Mouse (Mus musculus) cerebellum, adult 2 months (tissue): Measurements from ENCODE around the gene Tgds. TPM values are rescaled to one million over a fixed set of nuclear protein-coding genes. Genes with fewer than 3 reads are reported as not detected.
A peak's percentile ranks its signal among the peaks of the same experiment; 100 is the strongest.

ENCODE experiments used
- DNase-seq, 2 experiments: peaks; one replicate each; pipeline ENCODE4 v3.0.0; 2021
- H3K27ac ChIP-seq: fragments of 200-500 bp; 2 replicates; pipeline ENCODE4 v1.5.1; 2012; ENCODE audit warnings: low read length, control low read depth, inconsistent platforms; ENCODE audit not compliant: insufficient read depth
- H3K27me3 ChIP-seq: fragments of 200-500 bp; 2 replicates; pipeline ENCODE4 v1.6.1; 2012; ENCODE audit warnings: inconsistent platforms, mild to moderate bottlenecking, low read length, moderate library complexity; ENCODE audit not compliant: control insufficient read depth, insufficient read depth
- H3K4me1 ChIP-seq: fragments of 200-500 bp; 2 replicates; pipeline ENCODE4 v1.6.1; 2011; ENCODE audit warnings: low read length; ENCODE audit not compliant: control insufficient read depth, insufficient read depth
- H3K4me3 ChIP-seq: fragments of 200-500 bp; replicated peaks from 2 replicates; pipeline ENCODE3; 2011; ENCODE audit warnings: mild to moderate bottlenecking, low read depth, low read length, control low read depth; ENCODE audit not compliant: insufficient read depth
- CTCF ChIP-seq: fragments of 200-500 bp; IDR thresholded peaks from 2 replicates; pipeline ENCODE4 v1.5.1; 2011; ENCODE audit warnings: low read depth, mild to moderate bottlenecking, control low read depth, low read length, moderate library complexity, borderline replicate concordance; ENCODE audit not compliant: insufficient read depth
- POLR2A ChIP-seq: fragments of 200-500 bp; IDR thresholded peaks from 2 replicates; pipeline ENCODE4 v1.6.1; 2011; ENCODE audit warnings: low read length, control low read depth, borderline replicate concordance; ENCODE audit not compliant: insufficient read depth
- WGBS: fragments of 180-500 bp; shearing (Covaris S2); methylation state at CpG from one replicate; pipeline ENCODE4 v1.1.7; 2018; 5-methylcytosine and 5-hydroxymethylcytosine counted together
- polyA plus RNA-seq: library from polyadenylated mRNA; depleted of rRNA; stranded (reverse); fragments of >200 nt; gene quantifications from 2 replicates; pipeline ENCODE4 v1.2.3, GENCODE M21; 2012

Gene Tgds
- polyA plus RNA-seq, 1 experiment, result 9.0 TPM

DNA sequence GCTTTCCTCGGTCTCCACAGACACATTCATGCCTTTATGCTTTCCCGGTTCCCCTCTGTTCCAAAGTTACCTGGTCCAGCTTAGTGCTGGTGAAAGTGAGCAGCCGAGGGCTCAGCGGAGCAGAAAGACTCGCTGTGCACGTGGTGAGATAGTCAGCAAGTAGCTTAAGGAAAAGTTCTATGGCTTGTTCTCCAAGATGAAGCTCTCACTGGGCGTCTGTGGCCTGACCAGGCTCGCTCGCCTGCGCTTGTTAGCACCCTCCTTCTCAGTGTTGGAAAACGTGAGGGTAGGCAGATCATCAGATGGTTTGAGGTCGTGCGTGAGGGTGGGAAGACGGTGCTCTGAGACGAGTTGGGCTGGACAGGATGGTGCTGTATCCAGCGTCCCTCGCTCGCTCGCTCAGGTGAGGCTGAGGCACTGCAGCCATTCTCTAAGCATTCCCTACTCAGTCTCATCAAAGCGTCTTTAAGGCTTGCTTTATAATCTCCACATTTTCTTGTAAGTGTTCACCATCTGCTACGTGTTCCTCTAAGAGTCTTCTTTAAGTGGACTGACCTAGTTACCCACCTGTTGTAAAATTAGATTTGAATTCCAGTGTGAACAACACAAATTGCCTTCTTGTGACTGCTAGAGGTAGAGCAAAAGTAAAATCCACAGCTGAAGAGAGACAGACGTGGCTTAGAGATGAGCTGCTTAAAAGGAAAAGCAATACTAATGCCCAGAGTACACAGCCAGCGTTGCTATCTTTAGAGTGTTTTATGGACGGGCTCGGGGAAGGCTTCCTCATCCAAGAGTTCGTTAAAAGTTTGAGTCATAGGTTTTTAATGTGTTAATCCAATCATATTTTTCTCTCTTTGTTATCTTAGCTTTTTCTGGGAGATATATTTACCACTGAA is 18.3 kb upstream of the Tgds start:
- no peak for TF ChIP-seq CTCF
- no peak for TF ChIP-seq POLR2A
- no peak for DNase-seq
- WGBS, result 85% methylated on average over 26 of the region's 26 CpGs
- Histone ChIP-seq H3K27ac (no peak overlapping the region), H3K4me1 (peaks cover 5% of the 10 kb centered on the region; the same call in 1 of the 2 replicates), H3K27me3 (no peaks in the 10 kb centered on the region), H3K4me3 (no peak overlapping the region)

- no peak for DNase-seq
- 68% methylated on average over 10 of the region's 10 CpGs for WGBS
- H3K4me3 ChIP-seq, result no peak overlapping the region
- H3K27ac ChIP-seq, result no peak overlapping the region
- H3K27me3 ChIP-seq, result no peaks in the 10 kb centered on the region
- no peak for TF ChIP-seq CTCF
- TF ChIP-seq POLR2A, result no peak
- peaks cover 5% of the 10 kb centered on the region; the same call in 1 of the 2 replicates for H3K4me1 ChIP-seq
Measured at GRCm38 (mm10) chr14:118148554-118148953, 16.0 kb upstream of the Tgds start.

GRCm38 (mm10) chr14:118148046-118148445 is 15.5 kb upstream of the Tgds start:
- 91% methylated on average over 13 of the region's 13 CpGs for WGBS
- no peaks in the 10 kb centered on the region for H3K27me3 ChIP-seq
- H3K27ac ChIP-seq, result no peak overlapping the region
- no peak for DNase-seq
- peaks cover 5% of the 10 kb centered on the region; the same call in 1 of the 2 replicates for H3K4me1 ChIP-seq
- TF ChIP-seq POLR2A, result no peak
- TF ChIP-seq CTCF, result no peak
- H3K4me3 ChIP-seq, result no peak overlapping the region

GRCm38 (mm10) chr14:118142283-118142682 is 9.7 kb upstream of the Tgds start:
- Histone ChIP-seq H3K27me3 (no peaks in the 10 kb centered on the region), H3K4me1 (no peaks in the 10 kb centered on the region), H3K4me3 (no peak overlapping the region), H3K27ac (no peak overlapping the region)
- TF ChIP-seq POLR2A, result no peak
- no peak for TF ChIP-seq CTCF
- DNase-seq, result no peak
- 88% methylated on average over 5 of the region's 5 CpGs for WGBS

DNA sequence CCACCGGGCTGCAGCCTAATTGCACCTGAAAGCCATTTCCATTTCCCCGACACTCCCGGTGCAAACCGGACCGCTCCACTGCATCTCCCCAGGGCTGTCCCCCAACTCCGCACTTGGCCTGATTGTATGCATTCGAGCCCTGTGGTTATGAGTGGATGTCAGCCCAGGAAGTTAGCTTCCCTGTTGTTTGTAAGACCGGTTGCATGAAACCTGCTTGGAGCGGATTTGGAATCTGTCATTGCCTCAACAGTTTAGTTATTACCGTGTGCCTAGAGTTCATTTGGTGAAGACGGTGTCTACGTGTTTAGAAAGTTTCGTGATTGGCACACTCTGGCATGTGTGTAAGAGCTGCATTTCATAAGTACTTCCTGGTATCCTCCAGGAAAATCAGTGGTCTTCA is 4.9 kb upstream of the Tgds start:
- H3K4me1 ChIP-seq, result no peaks in the 10 kb centered on the region
- TF ChIP-seq POLR2A, result no peak
- DNase-seq, result no peak
- H3K4me3 ChIP-seq, result peak overlapping the region; percentile 64
- peak overlapping the region; percentile 41; the same call in 1 of the 2 replicates for H3K27ac ChIP-seq
- no peaks in the 10 kb centered on the region for H3K27me3 ChIP-seq
- under 1% methylated on average over 13 of the region's 13 CpGs for WGBS

- peak within 1 kb of the TSS; percentile 69 for H3K4me3 ChIP-seq
- H3K4me1 ChIP-seq, result no peaks in the 10 kb centered on the region; the same call in 1 of the 2 replicates
- DNase-seq, result peak; percentile 98
- WGBS, result under 1% methylated on average over 61 of the region's 77 CpGs
- H3K27ac ChIP-seq, result peak within 1 kb of the TSS; percentile 44
- TF ChIP-seq POLR2A, result peak; percentile 62; the same call in 1 of the 2 replicates
- no peak for TF ChIP-seq CTCF
- H3K27me3 ChIP-seq, result no peaks in the 10 kb centered on the region
Measured at GRCm38 (mm10) chr14:118136744-118137452, 4.3 kb upstream of the Tgds start, which contains the start of gene Gpr180. Gene Gpr180 (plus strand): TSS chr14:118137158.

DNA sequence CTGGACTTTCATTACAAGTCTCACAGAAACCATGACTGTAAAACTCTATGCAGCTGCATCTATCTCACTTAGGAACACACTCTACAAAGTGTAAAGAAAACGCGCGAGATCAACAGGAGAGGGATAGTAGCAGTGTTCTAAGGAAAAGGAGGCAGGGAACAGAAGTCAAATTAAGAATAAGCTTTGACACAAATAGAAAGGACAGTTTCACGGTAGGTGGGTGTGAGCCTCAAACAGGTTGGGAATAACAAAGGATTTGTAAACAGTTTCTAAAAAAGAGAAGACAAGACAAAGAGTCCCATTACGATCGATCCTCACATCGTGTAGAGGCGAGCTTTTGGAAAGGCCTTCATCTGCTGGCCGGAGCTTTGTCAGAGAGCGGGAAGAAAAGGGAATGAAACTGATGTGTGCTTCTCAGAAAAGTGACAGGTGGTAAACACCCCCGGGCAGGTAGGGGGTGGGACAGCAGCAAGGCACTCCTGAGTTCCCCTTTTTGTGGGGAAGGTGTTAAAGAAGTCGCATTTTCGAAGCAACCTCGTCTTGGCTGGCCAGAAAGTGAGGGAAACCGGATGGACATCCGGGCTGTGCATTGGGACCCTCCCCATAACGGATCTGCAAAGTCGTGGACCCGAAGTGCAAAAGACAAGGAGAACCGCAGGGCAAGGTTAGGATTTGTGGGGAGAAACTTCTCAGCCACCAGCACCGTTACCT is 469 bp downstream of the Tgds start:
- DNase-seq, result no peak
- WGBS, result 9% methylated on average over 21 of the region's 21 CpGs
- H3K4me3 ChIP-seq, result peak overlapping the region; percentile 95
- TF ChIP-seq CTCF, result no peak
- peaks cover 5% of the 10 kb centered on the region; the same call in 1 of the 2 replicates for H3K4me1 ChIP-seq
- H3K27me3 ChIP-seq, result no peaks in the 10 kb centered on the region
- peak overlapping the region; percentile 69 for H3K27ac ChIP-seq
